Comparison of ENCODE assay signal across 26 mouse cellular contexts in the genomic region with DNA sequence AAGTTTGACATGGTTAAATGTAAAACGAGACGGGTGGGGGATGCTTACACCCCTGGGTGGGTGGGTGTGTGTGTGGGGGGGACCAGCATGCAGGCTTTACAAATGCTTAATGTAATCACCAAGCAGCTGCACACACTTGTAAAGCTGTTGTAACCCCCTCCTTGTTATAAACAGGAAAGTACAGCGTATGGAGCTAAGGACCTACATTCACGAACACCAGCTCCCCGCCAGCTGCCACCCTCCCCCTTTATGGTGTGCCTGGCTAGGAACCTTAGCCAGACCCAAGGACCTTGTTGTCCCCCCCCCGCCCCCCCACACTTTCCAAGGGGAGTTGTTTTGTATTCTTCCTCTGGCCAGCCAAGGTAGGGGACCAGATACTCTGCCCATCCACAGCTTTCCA. TPM values are rescaled to one million over a fixed set of nuclear protein-coding genes. Genes with fewer than 3 reads are reported as not detected.
DNase-seq lines count a peak whose midpoint lies in the region; ATAC-seq and TF ChIP-seq lines count a peak whose summit lies in the region.
"Had no signal": no experiment of that assay in that cellular context is flagged by ENCODE, and none has a peak within 500 bp of the region (broad histone marks: within the 10 kb centered on the region; RNA-seq: fewer than 3 reads in every experiment).

No protein-coding gene starts in this region.

- H3K9me3 ChIP-seq in heart, embryonic 11.5 days (replicated peaks; ENCODE audit: control insufficient read depth, low read length) = no peaks in the 10 kb centered on the region
- H3K9me3 ChIP-seq in kidney, embryonic 16.5 days (ENCODE audit: low read length) = peaks cover 2% of the 10 kb centered on the region; the same call in 1 of the 2 replicates
- H3K9me3 ChIP-seq in embryonic facial prominence, embryonic 11.5 days (replicated peaks; ENCODE audit: control insufficient read depth, low read length) = no peaks in the 10 kb centered on the region
- H3K9me3 ChIP-seq: forebrain, embryonic 10.5 days; heart, embryonic 15.5 days; neural tube, embryonic 13.5 days had no signal

- H3K36me3 ChIP-seq in heart, embryonic 11.5 days (ENCODE audit: control insufficient read depth, insufficient read depth, low read length) = no peaks in the 10 kb centered on the region
- H3K36me3 ChIP-seq in kidney, embryonic 16.5 days (ENCODE audit: insufficient read depth, low read length) = peaks cover 16% of the 10 kb centered on the region; the same call in 1 of the 2 replicates
- H3K36me3 ChIP-seq in embryonic facial prominence, embryonic 11.5 days (replicated peaks; ENCODE audit: control insufficient read depth, insufficient read depth, low read depth, low read length) = no peaks in the 10 kb centered on the region
- no peaks in the 10 kb centered on the region for H3K36me3 ChIP-seq in myocyte (ENCODE audit: control insufficient read depth, insufficient read depth)
- H3K36me3 ChIP-seq: forebrain, embryonic 10.5 days; heart, embryonic 15.5 days; hindbrain, embryonic 12.5 days; neural tube, embryonic 13.5 days had no signal

- TF ChIP-seq POLR2A in myocyte (IDR thresholded peaks at IDR 0.05; ENCODE audit: insufficient read length, low read depth) = no peak

- H3K79me2 ChIP-seq in myocyte (ENCODE audit: control insufficient read depth, insufficient read depth) = no peaks in the 10 kb centered on the region

- DNase-seq in heart, postnatal 4 days = no peak
- DNase-seq in kidney, adult 11 months = no peak
- peak; percentile 8 for DNase-seq in embryonic facial prominence, embryonic 11.5 days (ENCODE audit: low spot score)
- DNase-seq in left cerebral cortex, postnatal 14 days (ENCODE audit: low spot score in 2 of 2) = no peak
- DNase-seq in cerebellum, adult 18-20 months = no peak
- DNase-seq: adrenal gland, postnatal 10 days; cerebellum, adult 9-11 months; gastrocnemius, postnatal 36 days; liver; right cerebral cortex, postnatal 14 days; spleen, adult 18-20 months had no signal

- WGBS in heart, embryonic 11.5 days (ENCODE audit: insufficient replicate concordance) = 21% methylated on average over 6 of the region's 6 CpGs
- 30% methylated on average over 6 of the region's 6 CpGs for WGBS in kidney, embryonic 16.5 days
- 2% methylated on average over 6 of the region's 6 CpGs for WGBS in embryonic facial prominence, embryonic 11.5 days

- H3K4me2 ChIP-seq in heart, embryonic 11.5 days = peak overlapping the region; percentile 78
- H3K4me2 ChIP-seq in kidney, embryonic 16.5 days (replicated peaks; ENCODE audit: low read depth, low read length) = peak overlapping the region; percentile 69
- H3K4me2 ChIP-seq in embryonic facial prominence, embryonic 11.5 days (ENCODE audit: low read depth, low read length) = peak overlapping the region; percentile 21; the same call in 1 of the 2 replicates
- peak overlapping the region; percentile 91 for H3K4me2 ChIP-seq in myocyte (ENCODE audit: low read depth)
- H3K4me2 ChIP-seq: midbrain, embryonic 11.5 days had no signal

- H3K9ac ChIP-seq in heart, embryonic 11.5 days (ENCODE audit: low read depth, low read length) = no peak overlapping the region
- peak overlapping the region; percentile 63 for H3K9ac ChIP-seq in kidney, embryonic 16.5 days (replicated peaks; ENCODE audit: low read length)
- peak overlapping the region; percentile 18; the same call in 1 of the 2 replicates for H3K9ac ChIP-seq in embryonic facial prominence, embryonic 11.5 days (replicated peaks; ENCODE audit: low read length)
- H3K9ac ChIP-seq: forebrain, postnatal 0 days; heart, embryonic 15.5 days; hindbrain, embryonic 12.5 days; neural tube, embryonic 13.5 days had no signal

- H3K27me3 ChIP-seq in heart, embryonic 11.5 days (ENCODE audit: control insufficient read depth, insufficient read depth, low read length) = peaks cover 74% of the 10 kb centered on the region
- peaks cover 52% of the 10 kb centered on the region for H3K27me3 ChIP-seq in kidney, embryonic 16.5 days (ENCODE audit: insufficient read depth, low read length)
- peaks cover 75% of the 10 kb centered on the region for H3K27me3 ChIP-seq in embryonic facial prominence, embryonic 11.5 days (ENCODE audit: control insufficient read depth, insufficient read depth, low read length)
- H3K27me3 ChIP-seq in myocyte (ENCODE audit: control insufficient read depth, insufficient read depth, insufficient read length) = no peaks in the 10 kb centered on the region

- intact Hi-C loops in left cerebral cortex, postnatal 14 days (cut with DNase I) = loop anchor here (5.0 kb wide), 1 partner anchor 91 kb away; no protein-coding TSS in a partner anchor

- no peak overlapping the region for H3ac ChIP-seq in myocyte (ENCODE audit: control insufficient read depth, insufficient read length)

- peak overlapping the region; percentile 39; the same call in 1 of the 2 replicates for H3K4me3 ChIP-seq in heart, embryonic 11.5 days (ENCODE audit: low read depth, low read length)
- H3K4me3 ChIP-seq in kidney, embryonic 16.5 days (ENCODE audit: low read length) = peak overlapping the region; percentile 48
- H3K4me3 ChIP-seq in embryonic facial prominence, embryonic 11.5 days (ENCODE audit: low read depth, low read length) = no peak overlapping the region
- H3K4me3 ChIP-seq in myocyte = peak overlapping the region; percentile 35
- H3K4me3 ChIP-seq: hindbrain, embryonic 12.5 days; neural tube, embryonic 13.5 days had no signal

- peaks cover 34% of the 10 kb centered on the region for H3K4me1 ChIP-seq in heart, embryonic 11.5 days (ENCODE audit: control insufficient read depth, insufficient read depth, low read length)
- peaks cover 76% of the 10 kb centered on the region for H3K4me1 ChIP-seq in kidney, embryonic 16.5 days (ENCODE audit: insufficient read depth, low read length)
- H3K4me1 ChIP-seq in embryonic facial prominence, embryonic 11.5 days (ENCODE audit: control insufficient read depth, insufficient read depth, low read length) = peaks cover 15% of the 10 kb centered on the region

- ATAC-seq in heart, embryonic 11.5 days (replicated peaks; ENCODE audit: insufficient number of reproducible peaks, low FRiP score, low TSS enrichment) = no peak
- no peak for ATAC-seq in kidney, embryonic 16.5 days (ENCODE audit: low FRiP score, low TSS enrichment)
- no peak for ATAC-seq in embryonic facial prominence, embryonic 11.5 days (replicated peaks; ENCODE audit: insufficient number of reproducible peaks, low FRiP score, low TSS enrichment, low read depth)
- ATAC-seq: CD4-positive, CD25-positive, alpha-beta regulatory T cell, adult 4 months; forebrain, postnatal 0 days; inflammation-experienced regulatory T-cells, adult 6 months; Patski had no signal

- H3K27ac ChIP-seq in heart, embryonic 11.5 days (ENCODE audit: low read depth, low read length) = 0 out of 2 replicates have a peak overlapping the region, but pooled peaks have one; percentile 6
- peak overlapping the region; percentile 95 for H3K27ac ChIP-seq in kidney, embryonic 16.5 days (ENCODE audit: low read length)
- 0 out of 2 replicates have a peak overlapping the region, but pooled peaks have one; percentile 13 for H3K27ac ChIP-seq in embryonic facial prominence, embryonic 11.5 days (replicated peaks; ENCODE audit: low read depth, low read length)
- H3K27ac ChIP-seq: forebrain, embryonic 10.5 days; heart, embryonic 15.5 days; hindbrain, embryonic 12.5 days; macrophage; neural tube, embryonic 13.5 days had no signal

TF ChIP-seq in myocyte, 11 proteins besides CTCF, POLR2A, EP300 and RAD21 (continues in another document):
- TF ChIP-seq POLR2AphosphoS2 (IDR thresholded peaks at IDR 0.05; ENCODE audit: insufficient read length, low read depth) (no peak), REST (IDR thresholded peaks at IDR 0.05; ENCODE audit: insufficient read depth, insufficient read length) (no peak), E2F4 (IDR thresholded peaks at IDR 0.05; ENCODE audit: insufficient read depth) (no peak), TCF3 (IDR thresholded peaks at IDR 0.05; ENCODE audit: insufficient read length, low read depth) (no peak), USF1 (IDR thresholded peaks at IDR 0.05; ENCODE audit: low read depth) (no peak), MAX (IDR thresholded peaks at IDR 0.05; ENCODE audit: low read depth) (no peak), SRF (IDR thresholded peaks at IDR 0.05; ENCODE audit: control insufficient read depth, insufficient read length, low read depth) (no peak), TCF12 (IDR thresholded peaks at IDR 0.05; ENCODE audit: insufficient read depth, poor library complexity, severe bottlenecking) (no peak)

RNA-seq across cellular contexts. Expression of gene Foxl1, which starts 1.0 kb away (rescaled TPM):
- polyA plus RNA-seq in heart, embryonic 11.5 days (2014; fragmentation: Nextera tagmentation; extraction: Ambion mirVana) = 0.69 and 1.2 TPM in 2 replicates
- total RNA-seq in heart, postnatal 4 days (2021) = under 1 TPM; 0.56 to 0.60 TPM
- 6.5 and 6.7 TPM in 2 replicates for polyA plus RNA-seq in kidney, embryonic 16.5 days (2015; fragmentation: Nextera tagmentation; extraction: Ambion mirVana)
- 4.4 and 4.7 TPM in 2 replicates for polyA plus RNA-seq in embryonic facial prominence, embryonic 11.5 days (2014; fragmentation: Nextera tagmentation; extraction: Ambion mirVana)
- 2.6 TPM for polyA plus RNA-seq in myocyte (2012; fragmentation: generic; extraction: Trizol)
- under 1 TPM; 0.13 to 0.15 TPM for total RNA-seq in left cerebral cortex, postnatal 14 days (2021)
- total RNA-seq: gastrocnemius, postnatal 36 days; layer of hippocampus, postnatal 25 days had no signal
- polyA plus RNA-seq: CD4-positive, CD25-positive, alpha-beta regulatory T cell, adult 4 months; forebrain, postnatal 0 days; inflammation-experienced regulatory T-cells, adult 6 months; macrophage had no signal

RNA-seq across cellular contexts. Expression of gene Foxc2, which starts 10.7 kb away (rescaled TPM):
- 12.7 and 14.1 TPM in 2 replicates for polyA plus RNA-seq in heart, embryonic 11.5 days (2014; fragmentation: Nextera tagmentation; extraction: Ambion mirVana)
- 1 to 10 TPM; 8.7 to 8.9 TPM for total RNA-seq in heart, postnatal 4 days (2021)
- polyA plus RNA-seq in kidney, embryonic 16.5 days (2015; fragmentation: Nextera tagmentation; extraction: Ambion mirVana) = 24.9 and 27.3 TPM in 2 replicates
- polyA plus RNA-seq in embryonic facial prominence, embryonic 11.5 days (2014; fragmentation: Nextera tagmentation; extraction: Ambion mirVana) = 15.1 and 15.7 TPM in 2 replicates
- polyA plus RNA-seq in myocyte (2012; fragmentation: generic; extraction: Trizol) = 7.3 TPM
- 1 to 10 TPM; 2.7 to 3.5 TPM for total RNA-seq in left cerebral cortex, postnatal 14 days (2021)
- total RNA-seq: monocyte, adult 5-6 weeks had no signal
- polyA plus RNA-seq: CD4-positive, CD25-positive, alpha-beta regulatory T cell, adult 4 months; inflammation-experienced regulatory T-cells, adult 6 months; macrophage had no signal

RNA-seq across cellular contexts. Expression of gene Mthfsd, which starts 18.5 kb away (rescaled TPM):
- polyA plus RNA-seq in heart, embryonic 11.5 days (2014; fragmentation: Nextera tagmentation; extraction: Ambion mirVana) = 45.1 and 46.2 TPM in 2 replicates
- 10 to 100 TPM; 14.5 to 15.3 TPM for total RNA-seq in heart, postnatal 4 days (2021)
- polyA plus RNA-seq in kidney, embryonic 16.5 days (2015; fragmentation: Nextera tagmentation; extraction: Ambion mirVana) = 75.7 and 81.1 TPM in 2 replicates
- 50.0 and 52.5 TPM in 2 replicates for polyA plus RNA-seq in embryonic facial prominence, embryonic 11.5 days (2014; fragmentation: Nextera tagmentation; extraction: Ambion mirVana)
- 22.3 TPM for polyA plus RNA-seq in myocyte (2012; fragmentation: generic; extraction: Trizol)
- total RNA-seq in left cerebral cortex, postnatal 14 days (2021) = 10 to 100 TPM; 27.0 to 33.4 TPM

RNA-seq across cellular contexts. Expression of gene Foxf1, which starts 42.5 kb away (rescaled TPM):
- 3.1 and 9.0 TPM in 2 replicates for polyA plus RNA-seq in heart, embryonic 11.5 days (2014; fragmentation: Nextera tagmentation; extraction: Ambion mirVana)
- total RNA-seq in heart, postnatal 4 days (2021) = under 1 TPM; 0.43 to 0.50 TPM
- polyA plus RNA-seq in kidney, embryonic 16.5 days (2015; fragmentation: Nextera tagmentation; extraction: Ambion mirVana) = 1.5 and 4.6 TPM in 2 replicates
- polyA plus RNA-seq in embryonic facial prominence, embryonic 11.5 days (2014; fragmentation: Nextera tagmentation; extraction: Ambion mirVana) = 19.6 and 24.5 TPM in 2 replicates
- not detected for polyA plus RNA-seq in myocyte (2012; fragmentation: generic; extraction: Trizol)
- 1 to 10 TPM; 1.0 to 1.4 TPM for total RNA-seq in left cerebral cortex, postnatal 14 days (2021)
- total RNA-seq: gastrocnemius, postnatal 36 days; monocyte, adult 5-6 weeks had no signal

Comparison
In these comparisons a context has a peak if more than half of its experiments do, and no peak if none do; other contexts are left out.
1. H3K27ac ChIP-seq: peak in every context shown above with its lines; median percentile 95 in kidney, embryonic 16.5 days; 13 in embryonic facial prominence, embryonic 11.5 days; 6 in heart, embryonic 11.5 days.
2. H3K4me2 ChIP-seq: peak in every context shown above with its lines; median percentile 91 in myocyte; 78 in heart, embryonic 11.5 days; 69 in kidney, embryonic 16.5 days; 21 in embryonic facial prominence, embryonic 11.5 days.